Mouse (Mus musculus) colon, adult 2 months (tissue): ENCODE measurements around the gene Nemf. TPM values are rescaled to one million over a fixed set of nuclear protein-coding genes. Genes with fewer than 3 reads are reported as not detected.

Experiments used
- polyA plus RNA-seq: library from polyadenylated mRNA; depleted of rRNA; stranded (reverse); fragments of >200 nt; gene quantifications from 2 replicates; pipeline ENCODE4 v1.2.3, GENCODE M21; 2012; rRNA removed

Nemf gene
- 2.2 and 2.3 TPM in 2 replicates for polyA plus RNA-seq

GRCm38 (mm10) chr12:69356546-69357299 is at the start of gene Nemf:
Gene Nemf, minus strand, starts transcription at chr12:69357165.

GRCm38 (mm10) chr12:69371854-69372671 is 15.1 kb upstream of the Nemf start, which contains the start of the genes Arf6 and Gm9887:
Gene Arf6, plus strand, starts transcription at chr12:69372150.
Gene Gm9887, minus strand, starts transcription at chr12:69372458.

GRCm38 (mm10) chr12:69296511-69297410 is 60.2 kb downstream of the Nemf start, which contains the start of gene Klhdc2:
Gene Klhdc2, plus strand, starts transcription at chr12:69296681.

Other genes starting within 250 kb of the Nemf start
- gene Rps29, start 198.0 kb downstream of the Nemf start, polyA plus RNA-seq, result 1,705 and 1,824 TPM in 2 replicates
- gene Lrr1, start 188.4 kb downstream of the Nemf start, polyA plus RNA-seq, result 1.8 and 2.3 TPM in 2 replicates
- 109 and 123 TPM in 2 replicates for gene Rpl36al, start 173.1 kb downstream of the Nemf start, polyA plus RNA-seq
- gene Mgat2, start 173.0 kb downstream of the Nemf start, polyA plus RNA-seq, result 21.6 and 21.8 TPM in 2 replicates
- gene Gm49383, start 160.1 kb downstream of the Nemf start, polyA plus RNA-seq, result 1.8 and 2.5 TPM in 2 replicates
- 2.0 and 2.2 TPM in 2 replicates for gene Dnaaf2, start 158.7 kb downstream of the Nemf start, polyA plus RNA-seq
- gene Gm49384, start 152.9 kb downstream of the Nemf start, polyA plus RNA-seq, result not detected in 2 replicates
- 3.1 and 3.5 TPM in 2 replicates for gene Pole2, start 129.0 kb downstream of the Nemf start, polyA plus RNA-seq
- gene Klhdc1, start 116.0 kb downstream of the Nemf start, polyA plus RNA-seq, result 0.35 and 1.5 TPM in 2 replicates
- 40.0 and 58.6 TPM in 2 replicates for gene Klhdc2, start 60.5 kb downstream of the Nemf start, polyA plus RNA-seq
- gene Arf6, start 15.0 kb upstream of the Nemf start, polyA plus RNA-seq, result 430 and 482 TPM in 2 replicates
- gene Gm9887, start 15.3 kb upstream of the Nemf start, polyA plus RNA-seq, result 6.8 and 9.5 TPM in 2 replicates
- 4.8 and 6.3 TPM in 2 replicates for gene Vcpkmt, start 225.9 kb upstream of the Nemf start, polyA plus RNA-seq